Mouse (Mus musculus): ENCODE measurements at regions not wholly inside any gene's neighbourhood (a gene's known extent, or its start where the extent isn't known, plus 50 kb on each side); places are given as distances from the start of the nearest gene placed in this dataset.

DNA sequence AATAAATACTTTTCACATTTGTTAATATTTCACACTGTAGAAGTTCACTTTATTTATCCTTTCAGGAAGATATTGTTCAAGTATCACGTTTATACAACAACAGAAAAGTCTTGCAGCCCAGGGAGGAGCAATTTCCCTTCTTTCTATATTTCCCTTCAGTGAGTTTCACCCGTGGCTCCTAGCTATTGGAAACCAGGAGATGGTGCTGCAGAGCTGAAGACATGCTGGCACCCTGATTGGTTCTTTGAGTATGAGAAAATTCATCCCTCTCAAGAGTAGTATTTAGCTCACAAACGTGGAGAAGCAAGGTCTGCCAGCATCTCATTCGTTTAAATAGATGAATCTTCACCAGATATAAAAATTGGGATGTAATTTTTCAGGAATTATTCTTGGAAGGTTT lies 85.9 kb upstream of the Rxylt1 start:
- H3K4me1 ChIP-seq (replicated peaks), result no peaks in the 10 kb centered on the region
- 37% methylated on average over 4 of the region's 4 CpGs for WGBS
- DNase-seq (ENCODE audit: low spot score), result no peak
- no peaks in the 10 kb centered on the region for H3K27me3 ChIP-seq (ENCODE audit: insufficient read depth, poor library complexity, severe bottlenecking)
- H3K4me3 ChIP-seq, result no peak overlapping the region
- no peaks in the 10 kb centered on the region for H3K36me3 ChIP-seq
- H3K9me3 ChIP-seq, result no peaks in the 10 kb centered on the region
- H3K27ac ChIP-seq, result no peak overlapping the region

GRCm38 (mm10) chr10:122149038-122149437 lies 51.9 kb upstream of the Rxylt1 start:
- no peaks in the 10 kb centered on the region for H3K36me3 ChIP-seq
- no peaks in the 10 kb centered on the region for H3K9me3 ChIP-seq
- H3K4me1 ChIP-seq (replicated peaks), result no peaks in the 10 kb centered on the region
- no peaks in the 10 kb centered on the region for H3K27me3 ChIP-seq (ENCODE audit: insufficient read depth, poor library complexity, severe bottlenecking)
- no peak overlapping the region for H3K27ac ChIP-seq
- DNase-seq (ENCODE audit: low spot score), result no peak
- WGBS, result 90% methylated on average over 12 of the region's 12 CpGs
- no peak overlapping the region for H3K4me3 ChIP-seq

- H3K27ac ChIP-seq, result no peak overlapping the region
- no peaks in the 10 kb centered on the region for H3K9me3 ChIP-seq
- 96% methylated on average over 4 of the region's 4 CpGs for WGBS
- H3K4me3 ChIP-seq, result no peak overlapping the region
- H3K4me1 ChIP-seq (replicated peaks), result no peaks in the 10 kb centered on the region
- no peaks in the 10 kb centered on the region for H3K27me3 ChIP-seq (ENCODE audit: insufficient read depth, poor library complexity, severe bottlenecking)
- H3K36me3 ChIP-seq, result no peaks in the 10 kb centered on the region
- no peak for DNase-seq (ENCODE audit: low spot score)
Measured at GRCm38 (mm10) chr10:122148609-122149008, 51.4 kb upstream of the Rxylt1 start.
